Mouse (Mus musculus) right cerebral cortex, postnatal 14 days (tissue): ENCODE measurements around the gene Clstn3.
"Not testable (repeated sequence)": the region's sequence is repeated elsewhere in the genome, so short reads cannot be mapped to it uniquely, and the experiment has no call there.

ENCODE experiments used
- DNase-seq: peaks from one replicate; pipeline ENCODE4 v3.0.0; 2022

Gene Clstn3

DNA sequence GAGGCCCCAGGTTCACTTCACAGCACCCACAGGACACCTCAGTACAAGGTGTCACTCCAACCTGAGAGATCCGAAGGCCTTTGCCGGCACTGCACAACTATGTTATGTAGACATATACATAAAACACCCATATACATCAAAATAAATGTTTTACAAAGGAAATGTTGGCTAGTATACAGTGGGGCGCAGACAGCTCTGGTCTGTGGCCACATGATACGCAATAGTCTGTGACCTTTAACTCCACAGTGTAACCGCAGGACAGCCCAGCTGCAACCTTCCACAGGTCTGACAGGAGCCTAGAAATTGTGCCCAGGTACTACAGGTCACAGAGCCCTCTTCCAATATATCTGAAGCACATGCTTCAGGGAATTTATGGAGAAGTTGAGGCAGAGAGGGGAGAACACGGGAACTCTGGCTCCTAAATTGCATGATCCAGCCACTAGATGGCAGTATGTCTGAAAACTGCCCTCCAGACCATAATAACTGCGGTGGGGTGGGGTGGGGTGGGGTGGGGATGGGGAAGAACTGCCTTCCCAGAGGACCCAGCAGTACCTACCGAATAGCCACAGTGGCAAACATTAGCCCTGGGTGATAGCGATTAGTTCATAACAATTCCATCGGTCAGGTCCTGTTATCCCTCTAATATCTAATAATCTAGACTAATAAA, 16.3 kb downstream of the Clstn3 start:
- no peak for DNase-seq

DNA sequence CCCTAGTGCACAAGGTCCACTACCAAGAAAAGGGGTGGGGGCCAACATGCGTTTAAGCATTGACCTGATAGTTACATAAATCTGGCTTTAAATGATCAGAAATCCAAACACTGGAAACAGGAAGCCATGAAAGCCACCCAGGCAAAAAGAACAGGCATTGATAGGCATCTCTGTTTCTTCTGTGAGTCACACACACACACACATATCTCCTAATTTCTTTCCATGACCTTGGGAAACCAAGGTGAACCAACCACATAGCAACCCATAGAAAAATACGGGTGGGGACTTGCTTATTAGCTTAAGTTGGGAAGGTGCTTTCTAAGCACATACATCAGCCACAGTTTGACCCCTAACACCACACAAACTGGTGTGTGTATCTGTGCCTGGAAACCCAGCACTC, 17.2 kb downstream of the Clstn3 start:
- no peak for DNase-seq

DNA sequence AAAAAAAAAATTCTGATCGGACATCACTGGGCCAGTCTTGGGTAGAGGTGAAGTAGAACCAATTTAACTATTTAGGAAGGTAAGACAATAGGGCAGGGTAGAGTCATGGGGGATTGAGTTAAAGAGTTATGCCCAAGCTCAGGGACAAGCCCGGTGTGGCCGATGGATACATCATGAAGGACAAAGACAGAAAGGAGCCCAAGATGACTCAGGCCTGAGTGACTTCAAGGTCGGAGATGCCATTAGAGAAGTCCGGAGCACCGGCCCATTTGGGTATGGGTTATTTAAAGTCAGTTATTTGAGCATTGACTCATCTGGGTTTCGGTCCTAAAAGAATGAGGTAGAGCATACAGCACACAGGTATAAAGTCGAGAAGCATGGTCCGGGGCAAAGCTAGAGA, 18.1 kb downstream of the Clstn3 start:
- no peak for DNase-seq

DNA sequence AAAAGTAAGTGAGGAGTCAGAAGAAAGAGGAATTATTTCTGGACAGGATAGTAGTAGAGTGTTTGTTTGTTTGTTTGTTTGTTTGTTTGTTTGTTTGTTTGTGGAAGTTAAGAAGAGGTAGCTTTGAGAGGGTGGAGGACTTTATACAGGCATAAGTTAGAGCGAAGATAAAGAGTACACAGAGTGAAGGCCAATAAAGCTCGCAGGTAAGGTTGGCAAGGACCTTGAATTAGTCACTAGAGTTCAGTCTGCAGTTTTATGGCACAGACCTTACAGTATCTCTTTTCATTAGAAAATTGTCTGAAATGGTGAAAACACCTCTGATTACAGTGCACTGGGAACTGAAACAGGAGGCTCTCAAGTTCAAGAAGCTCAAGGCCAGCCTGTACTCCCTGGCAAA, 18.6 kb downstream of the Clstn3 start:
- DNase-seq, result no peak

DNA sequence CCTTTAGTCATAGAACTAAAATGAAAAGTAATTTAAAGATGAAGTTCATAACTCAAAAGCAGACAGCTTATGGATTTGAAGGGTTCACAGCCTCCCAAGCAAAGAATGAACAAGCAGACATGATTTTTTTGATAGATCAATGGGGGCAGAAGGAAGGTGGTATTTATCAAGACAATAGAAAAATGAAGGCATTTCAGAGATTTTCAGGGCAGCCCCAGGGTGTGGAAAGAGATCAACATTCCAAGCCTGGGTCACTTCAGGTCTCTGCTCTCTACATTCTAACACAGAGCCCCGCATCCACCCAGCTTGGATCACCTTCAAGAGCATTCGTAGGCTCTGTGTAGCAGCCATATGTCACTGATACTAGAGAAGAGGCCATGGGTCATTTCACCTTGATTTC, 21.3 kb downstream of the Clstn3 start:
- DNase-seq, result no peak

DNA sequence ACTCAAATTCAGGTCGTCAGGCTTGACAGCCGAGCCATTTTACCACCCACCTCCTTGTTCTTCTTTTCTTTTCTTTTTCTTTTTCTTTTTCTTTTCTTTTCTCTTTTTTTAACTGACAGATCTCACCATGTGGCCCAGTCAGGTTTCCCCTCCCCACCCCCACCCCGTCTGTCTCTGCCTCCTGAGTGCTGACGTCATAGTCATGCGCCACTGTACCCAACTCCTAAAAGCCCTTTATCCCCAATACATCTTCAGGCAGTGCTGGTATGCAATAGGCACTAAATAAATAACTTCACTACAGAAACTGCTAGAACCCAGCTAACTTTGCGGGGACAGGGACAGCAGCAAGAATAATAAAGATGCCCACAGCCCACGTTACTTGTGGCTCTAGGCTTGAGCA, 28.3 kb downstream of the Clstn3 start:
- no peak for DNase-seq

DNA sequence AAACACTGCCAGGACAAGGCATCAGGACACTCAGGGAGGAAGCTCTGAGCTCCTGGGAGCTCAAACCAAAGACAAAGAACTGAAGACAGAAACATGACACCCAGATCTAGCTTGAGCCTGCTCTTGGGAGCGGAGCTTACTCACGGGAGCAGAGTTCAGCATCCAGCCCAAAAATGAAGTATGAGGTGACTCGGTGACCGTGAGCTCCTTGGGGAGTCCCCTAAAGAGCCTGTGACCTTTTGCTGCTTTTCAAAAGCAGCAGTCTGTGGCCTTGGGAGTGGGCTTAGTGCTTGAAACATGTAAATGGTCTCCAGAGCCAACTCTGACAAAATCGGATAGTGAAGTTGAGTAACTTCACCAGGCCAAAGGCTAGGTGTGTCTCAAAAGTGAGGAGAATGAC, 29.4 kb downstream of the Clstn3 start:
- no peak for DNase-seq

DNA sequence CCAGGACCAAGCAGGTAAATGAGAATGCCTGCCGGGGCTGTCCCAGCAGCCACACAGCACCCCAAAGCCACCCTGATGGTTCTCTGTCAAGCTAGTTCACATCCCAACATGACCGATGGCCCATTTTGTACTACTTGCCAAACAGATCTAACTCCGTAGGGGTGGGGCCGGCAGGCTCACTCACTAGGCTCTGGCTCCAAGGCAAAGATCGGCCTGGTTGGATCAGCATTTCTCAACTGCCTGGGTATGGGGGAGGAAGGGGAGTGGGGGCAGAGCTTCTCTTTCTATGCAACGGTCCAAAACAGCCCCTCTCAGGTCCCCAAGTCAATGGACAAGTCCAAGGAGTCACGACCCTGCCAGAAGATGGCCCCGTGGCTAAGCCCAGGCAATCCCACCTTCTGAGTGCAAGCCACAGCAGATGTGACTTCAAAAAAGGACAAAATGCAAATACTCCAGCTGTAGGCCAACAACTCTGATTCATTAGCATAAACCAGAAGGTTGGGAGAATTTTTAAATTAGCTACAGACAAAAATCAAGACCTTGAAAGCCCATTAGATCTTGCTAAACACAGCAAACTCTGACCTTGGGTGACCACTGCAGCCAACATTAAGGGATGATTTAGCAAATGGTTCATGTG, 30.8 kb downstream of the Clstn3 start:
- no peak for DNase-seq

DNA sequence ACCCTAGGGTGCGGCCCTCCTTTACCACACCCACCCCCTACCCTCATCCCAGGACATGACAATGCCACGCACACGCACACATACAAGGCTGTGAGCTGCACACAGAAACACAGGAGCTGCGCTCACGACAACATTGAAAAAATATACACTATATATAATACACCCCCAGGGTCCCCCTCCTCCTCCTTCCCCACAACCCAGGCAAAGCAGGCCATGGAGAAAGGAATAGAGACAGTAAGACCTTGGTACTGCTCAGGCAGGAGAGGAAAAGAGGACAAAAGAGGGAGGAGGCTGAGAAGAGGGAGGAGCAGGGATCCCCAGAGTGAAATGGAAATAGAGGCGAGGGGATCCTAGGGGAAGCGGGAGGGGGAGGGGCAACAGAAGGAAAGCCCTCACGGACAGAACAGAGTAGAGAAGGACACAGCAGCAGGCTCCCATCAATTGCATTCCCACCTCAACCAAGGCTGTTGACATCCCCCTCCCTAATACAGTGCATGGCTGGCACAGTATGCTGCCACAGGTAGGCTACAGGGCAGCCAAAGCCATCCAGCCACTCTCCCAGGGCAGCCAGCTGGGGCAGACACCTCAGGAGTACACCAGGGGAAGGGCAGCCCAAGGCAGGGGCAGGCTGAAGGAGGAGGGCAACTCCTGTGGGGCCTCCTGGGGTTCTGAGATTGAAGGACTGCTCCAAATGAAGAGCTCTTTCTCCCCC, 33.7 kb downstream of the Clstn3 start:
- DNase-seq, result no peak

DNA sequence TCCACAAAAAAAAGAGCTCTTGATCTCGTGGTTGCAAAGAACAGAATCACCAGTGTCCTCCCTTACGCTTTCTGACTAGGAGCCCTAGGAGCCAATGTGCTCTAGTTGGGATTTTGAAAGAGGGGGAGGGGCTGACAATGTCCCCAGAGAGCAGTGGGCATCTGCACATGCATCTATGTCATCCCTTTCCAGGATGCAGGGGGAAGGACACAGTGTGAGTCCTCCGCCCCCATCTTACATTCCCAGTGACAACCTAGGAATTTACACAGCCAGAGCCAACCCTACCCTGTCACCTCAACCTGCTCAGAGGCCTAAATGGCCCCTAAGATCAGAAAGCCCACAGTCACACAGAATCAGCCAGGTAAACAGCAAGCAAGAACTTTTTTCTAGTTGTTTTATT, 34.2 kb downstream of the Clstn3 start:
- no peak for DNase-seq

DNA sequence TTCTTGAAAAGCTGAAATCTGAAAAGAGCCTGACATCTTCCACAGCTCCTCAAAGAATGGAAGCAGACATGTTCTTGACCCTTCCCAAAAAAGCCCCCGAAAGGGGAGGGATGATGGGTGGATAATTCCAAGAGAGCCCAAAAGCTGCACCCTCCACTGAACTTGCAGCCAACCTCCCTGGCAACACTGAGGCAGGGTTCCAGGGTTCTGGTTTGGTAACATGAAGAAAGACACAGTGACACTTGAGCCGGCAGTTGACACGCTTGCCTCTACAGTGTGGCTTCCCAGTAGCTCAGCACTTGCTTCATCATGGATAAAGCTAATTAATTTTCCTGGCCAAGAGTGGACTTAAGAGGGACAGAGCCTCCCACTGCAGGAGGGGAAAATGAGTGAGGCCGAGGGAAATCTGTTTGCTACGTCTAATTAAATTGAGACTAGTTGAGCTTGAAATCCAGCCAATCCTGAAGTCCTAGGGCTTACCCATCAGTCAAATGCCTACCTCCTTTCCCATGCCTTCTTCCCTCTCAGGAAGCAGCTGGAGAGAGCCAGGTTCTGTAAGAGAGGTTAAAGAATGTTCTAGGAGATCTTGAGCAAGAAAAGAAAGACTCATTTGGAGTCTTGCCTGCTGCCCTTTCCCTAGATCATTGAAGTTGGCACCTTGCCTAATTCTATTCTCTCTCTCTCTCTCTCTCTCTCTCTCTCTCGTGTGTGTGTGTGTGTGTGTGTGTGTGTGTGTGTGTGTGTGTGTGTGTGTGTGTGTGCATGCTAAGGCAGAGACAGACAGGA, 36.6 kb downstream of the Clstn3 start:
- no peak for DNase-seq

DNA sequence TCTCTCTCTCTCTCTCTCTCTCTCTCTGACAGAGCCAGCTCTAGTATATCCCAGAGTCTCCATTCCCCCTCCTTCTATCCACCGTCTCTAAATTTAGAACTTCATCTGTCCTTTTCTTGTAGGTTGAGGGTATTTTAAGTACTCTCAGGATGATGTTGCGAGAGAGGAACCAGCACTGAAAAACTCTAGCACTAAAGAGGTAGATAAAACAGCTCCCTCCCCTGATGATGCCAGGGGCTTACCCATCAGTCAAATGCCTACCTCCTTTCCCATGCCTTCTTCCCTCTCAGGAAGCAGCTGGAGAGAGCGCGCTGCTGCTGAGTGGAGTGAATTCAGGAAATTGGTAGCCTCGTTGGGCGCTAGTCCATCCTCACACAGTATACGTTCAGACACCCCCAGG, 37.3 kb downstream of the Clstn3 start:
- DNase-seq, result no peak

DNA sequence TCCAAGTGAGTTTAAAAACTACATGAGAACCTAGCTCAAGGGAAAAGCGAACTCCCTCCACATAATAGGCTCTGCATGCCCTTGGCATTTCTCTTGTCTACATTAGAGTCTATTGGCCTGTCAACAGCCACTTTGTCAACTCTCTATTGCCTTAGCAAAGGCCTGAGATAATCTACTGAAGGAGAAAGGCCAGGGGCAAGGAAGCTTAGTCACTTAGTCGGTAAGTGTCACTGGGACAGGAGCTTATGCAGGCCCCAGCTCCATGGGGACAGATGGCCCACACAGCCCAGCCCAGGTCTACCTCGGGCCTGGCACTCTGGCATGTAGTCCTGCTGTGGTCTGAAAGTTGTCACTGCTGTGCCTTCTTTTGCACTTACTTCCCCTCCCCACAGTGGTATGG, 38.0 kb downstream of the Clstn3 start:
- no peak for DNase-seq

DNA sequence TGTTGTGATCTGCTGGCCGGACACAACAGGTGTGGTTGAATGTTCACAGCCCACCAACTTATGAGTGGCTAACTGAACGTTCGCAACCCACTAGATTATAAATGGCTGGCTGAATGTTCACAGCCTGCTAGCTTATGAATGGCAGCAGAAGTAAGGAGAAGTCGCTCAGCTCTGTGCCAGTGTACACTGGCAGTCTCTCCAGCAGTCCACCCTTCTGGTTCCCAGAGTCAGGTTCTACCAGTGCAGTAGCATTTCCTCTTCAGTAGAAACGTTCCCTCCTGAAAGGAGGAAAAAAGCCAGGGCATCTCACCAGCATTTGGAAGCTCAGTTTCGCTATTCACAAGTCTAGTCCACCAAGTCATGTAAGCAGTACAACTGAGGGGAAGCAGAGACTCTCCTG, 39.1 kb downstream of the Clstn3 start:
- DNase-seq, result no peak

DNA sequence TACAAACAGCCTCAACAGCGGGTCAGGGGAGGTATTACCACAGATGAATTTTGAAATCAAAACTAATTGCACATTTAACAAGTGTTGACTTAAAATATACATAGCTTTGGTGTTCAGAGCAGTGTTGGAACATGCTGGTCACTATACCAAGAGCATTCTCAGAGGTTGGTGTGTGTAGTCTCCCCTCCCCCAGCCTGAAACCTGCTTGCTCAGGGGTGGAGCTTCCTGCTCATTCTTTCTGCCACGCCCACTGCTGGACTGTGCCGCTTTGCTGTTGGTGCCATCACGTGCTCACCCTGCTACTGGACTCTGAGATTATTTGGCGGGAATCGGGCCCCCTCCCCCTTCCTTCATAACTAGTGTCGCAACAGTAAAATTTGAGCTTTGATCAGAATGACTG, 39.6 kb downstream of the Clstn3 start:
- DNase-seq, result not testable (repeated sequence)

DNA sequence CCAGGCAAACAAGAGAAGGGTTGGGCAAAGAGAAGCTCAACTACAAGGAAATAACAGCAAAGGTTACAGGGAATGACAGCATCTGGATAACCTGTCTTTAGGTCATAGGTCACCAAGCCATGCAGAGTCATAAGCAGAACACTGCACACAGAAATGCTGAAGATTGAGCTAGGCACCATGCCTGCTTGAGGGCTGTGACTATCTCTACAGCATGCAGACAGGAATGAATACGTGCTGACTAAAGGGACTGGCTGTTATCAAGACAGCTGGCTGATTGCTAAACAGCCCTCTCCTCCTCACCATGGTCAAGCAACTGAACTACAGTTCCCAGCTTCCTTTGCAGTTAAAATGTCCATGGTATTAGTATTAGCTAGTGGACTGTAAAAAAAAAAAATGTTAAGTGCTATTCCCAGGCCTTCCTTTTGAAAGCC, 40.5 kb downstream of the Clstn3 start:
- DNase-seq, result no peak

DNA sequence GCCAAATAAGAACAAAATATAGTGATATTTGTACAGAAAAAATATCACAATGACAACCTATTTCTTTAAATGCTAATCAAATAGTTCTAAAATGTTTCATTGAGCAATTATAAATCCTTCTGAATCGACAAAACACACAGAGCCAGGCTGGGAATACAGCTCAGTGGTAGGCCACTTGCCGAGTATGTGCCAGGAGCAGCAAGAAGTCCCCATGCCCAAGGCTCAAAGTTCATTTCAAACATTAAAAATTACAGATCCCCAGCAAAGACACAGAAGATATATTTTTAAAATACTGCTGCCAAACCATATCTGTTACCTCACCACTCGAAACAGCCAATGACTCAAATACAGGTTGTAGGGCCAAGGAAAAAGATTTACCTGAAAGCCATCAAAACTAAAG, 45.9 kb downstream of the Clstn3 start:
- no peak for DNase-seq

DNA sequence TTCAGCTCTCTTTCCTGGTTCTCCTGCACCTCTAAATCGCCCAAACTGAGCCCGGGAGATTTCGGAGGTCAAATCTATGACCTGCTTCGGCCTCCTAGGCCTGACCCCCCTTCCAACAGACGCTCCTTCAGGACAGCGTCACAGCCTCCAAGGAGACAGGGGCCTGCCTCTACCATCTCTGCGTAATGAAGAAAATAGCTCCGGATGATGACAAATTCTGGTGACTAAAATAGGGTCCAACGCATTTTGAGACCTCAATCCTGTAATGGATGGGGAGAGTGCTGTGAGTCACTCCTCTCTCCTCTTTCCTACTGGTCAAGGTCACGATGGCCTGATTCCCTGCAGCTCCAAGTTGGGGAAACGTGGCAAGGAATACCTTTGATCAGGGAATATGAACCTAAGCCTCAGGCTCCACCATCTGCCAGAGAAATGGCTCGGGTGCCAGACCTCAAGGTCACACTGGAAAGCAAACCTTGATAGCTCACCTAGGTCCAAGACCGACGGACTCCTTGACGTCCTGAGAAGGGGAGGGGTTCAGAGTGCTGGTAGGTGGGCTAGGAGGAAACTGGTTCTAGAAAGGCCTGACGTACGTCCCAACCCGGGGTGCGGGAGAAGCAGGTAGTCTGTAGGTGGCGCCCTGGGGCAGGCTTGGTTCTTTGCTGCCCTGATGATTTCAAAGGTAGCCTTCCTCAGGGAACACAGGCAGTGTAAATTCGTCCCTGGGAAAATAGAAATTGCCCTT, 49.1 kb downstream of the Clstn3 start:
- DNase-seq, result peak; percentile 85

DNA sequence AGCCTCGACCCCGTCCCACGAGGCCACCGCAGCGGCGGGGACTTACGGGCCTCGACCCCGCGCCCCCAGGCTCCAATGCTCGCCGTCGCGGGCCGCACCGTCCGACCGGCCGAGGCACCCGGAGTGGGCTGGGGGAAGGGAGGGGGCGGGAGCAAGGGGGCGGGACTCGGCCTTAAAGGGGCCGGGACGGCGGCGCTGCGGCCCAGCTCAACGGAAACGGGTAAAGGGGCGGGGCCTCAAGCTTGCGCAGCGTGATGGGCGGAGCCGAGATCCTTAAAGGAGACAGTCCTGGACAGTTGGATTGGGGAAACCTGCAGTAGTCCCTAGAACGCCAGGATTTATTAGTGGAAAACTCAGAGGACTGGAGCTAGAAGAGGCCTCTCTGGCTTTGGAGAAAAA, 49.7 kb downstream of the Clstn3 start, which contains the start of gene Pex5:
Pex5 (minus strand) TSS at position 141 of the 399 bp plus-strand sequence.
- peak; percentile 95 for DNase-seq

DNA sequence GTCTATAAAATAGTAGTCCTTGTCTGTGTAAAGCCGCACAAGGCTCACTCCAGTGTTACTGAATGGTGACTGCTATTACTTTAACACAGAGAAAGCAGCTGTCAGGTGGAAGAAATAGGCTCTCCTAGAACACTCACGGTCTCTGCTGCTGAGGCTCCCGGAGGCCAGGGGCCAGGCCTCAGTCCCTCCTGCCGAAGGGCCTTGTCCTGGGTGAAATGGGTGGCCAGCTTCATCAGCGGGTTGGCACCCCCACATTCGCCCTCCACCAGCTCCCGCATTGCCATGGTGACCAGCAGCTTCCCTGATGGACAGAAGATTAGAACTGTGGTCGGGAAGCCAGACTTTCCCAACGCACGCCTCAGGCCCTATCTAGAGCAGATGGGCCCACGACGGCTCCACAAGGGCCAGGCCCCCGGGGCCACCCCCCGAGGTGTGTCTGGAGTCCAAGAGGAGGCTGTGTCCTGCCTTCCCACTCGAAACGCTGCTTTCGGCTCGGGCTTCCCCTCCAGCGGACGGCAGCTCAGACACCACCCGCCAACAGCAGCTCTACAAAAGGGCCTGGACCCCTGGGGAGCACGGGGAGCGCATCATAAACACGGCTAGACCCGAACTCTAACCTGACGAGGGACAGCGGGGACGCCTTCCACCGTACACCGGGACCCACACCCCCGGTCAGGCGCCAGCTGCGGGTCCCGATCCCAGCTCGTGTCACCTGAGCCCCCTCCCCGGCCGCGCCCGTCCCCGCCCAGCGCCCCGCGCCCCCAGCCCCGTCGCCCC, 50.3 kb downstream of the Clstn3 start:
- DNase-seq, result peak; percentile 40

DNA sequence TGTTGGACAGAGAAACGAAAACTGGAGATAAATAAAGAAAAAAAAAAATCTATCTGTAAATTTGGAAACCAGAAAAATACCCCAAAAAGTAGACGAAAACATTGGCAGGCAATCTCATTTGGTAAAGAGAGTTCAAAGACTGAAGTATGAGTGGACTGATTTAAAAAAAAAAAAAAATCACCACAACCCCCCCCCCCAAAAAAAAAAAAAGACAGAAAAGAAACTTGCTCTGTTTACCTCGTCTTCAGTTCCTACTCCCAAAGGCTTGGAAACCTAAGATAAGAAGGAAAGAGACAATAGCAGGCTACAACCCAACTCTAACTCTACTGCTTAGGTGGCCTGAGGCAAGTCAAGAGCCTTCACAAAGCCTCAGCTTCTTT, 50.8 kb downstream of the Clstn3 start:
- DNase-seq, result no peak

DNA sequence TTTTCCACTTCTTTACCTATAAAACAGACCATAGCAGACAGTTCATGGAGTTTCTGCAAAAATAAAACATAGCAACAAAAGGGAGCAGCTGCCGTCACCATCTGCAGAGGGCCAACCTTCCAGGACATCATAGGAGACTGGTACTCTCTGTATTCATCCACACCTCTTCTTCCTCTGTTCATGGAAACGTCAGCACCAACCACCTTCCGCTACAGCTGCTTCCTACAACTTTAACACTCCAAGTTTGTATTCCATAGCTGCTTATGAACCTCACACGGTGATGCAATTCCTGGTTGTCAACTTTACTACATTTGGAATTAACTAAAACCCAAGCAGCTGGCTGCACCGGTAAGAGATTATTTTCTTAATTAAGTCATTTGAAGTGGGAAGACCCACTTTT, 56.2 kb downstream of the Clstn3 start:
- DNase-seq, result no peak
